Mouse (Mus musculus): ENCODE measurements around the gene Atp6v1e1.

- no peak for TF ChIP-seq CTCF (IDR thresholded peaks at IDR 0.05; ENCODE audit: control insufficient read depth, insufficient read depth, insufficient replicate concordance, low read depth, low read length)
- no peak for TF ChIP-seq POLR2A (IDR thresholded peaks at IDR 0.05; ENCODE audit: control insufficient read depth, low read depth, low read length)
Measured at GRCm38 (mm10) chr6:120777533-120777932, 45.1 kb downstream of the Atp6v1e1 start.

Data from testis, adult 2 months (tissue).